In the genomic region with DNA sequence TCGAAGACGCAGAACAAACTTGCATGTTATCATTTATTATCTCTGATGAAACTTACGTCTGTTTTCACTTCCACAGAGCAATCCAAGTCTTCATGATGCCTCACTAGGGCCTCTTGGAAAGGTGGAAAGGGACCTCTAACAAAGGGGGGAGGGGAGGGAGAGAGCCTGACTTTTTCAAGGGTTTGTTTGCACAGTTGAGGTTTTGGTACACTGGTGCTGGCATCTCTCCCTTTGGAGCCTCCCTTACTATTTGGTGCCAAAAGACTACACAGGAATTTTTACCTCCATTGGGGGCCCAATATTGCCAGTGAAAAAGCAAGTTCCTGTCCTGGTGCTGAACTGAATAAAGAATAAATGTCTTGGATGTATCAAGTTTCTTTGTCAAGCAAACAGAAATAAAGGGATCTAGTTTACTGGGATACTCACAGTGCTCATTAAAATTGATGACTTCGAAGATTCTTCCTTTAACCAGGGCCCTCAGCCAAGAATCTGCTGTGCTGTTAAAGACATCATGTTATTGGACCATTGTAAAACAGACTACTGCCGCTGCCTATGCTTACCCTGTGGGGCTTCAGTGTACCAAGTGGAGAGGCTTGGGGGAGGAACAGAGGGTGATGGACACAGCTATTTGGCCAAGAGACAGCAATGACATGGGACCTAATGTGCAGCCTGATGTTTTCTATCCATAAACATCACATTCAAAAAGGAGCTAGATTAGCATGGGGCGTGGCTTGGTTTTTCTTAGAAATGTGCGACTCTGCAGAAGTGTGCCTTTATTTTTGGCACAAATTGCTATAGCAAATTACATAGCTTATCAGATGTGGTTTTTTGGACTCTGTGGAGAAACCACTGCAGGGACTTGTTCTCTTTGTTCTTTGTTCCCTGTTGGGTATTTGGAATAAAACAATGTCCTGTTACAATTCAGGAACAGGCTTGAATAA, we compare ENCODE assay signal across 9 mouse cellular contexts.
DNase-seq lines count a peak whose midpoint lies in the region; ATAC-seq and TF ChIP-seq lines count a peak whose summit lies in the region.
"Had no signal": no experiment of that assay in that cellular context is flagged by ENCODE, and none has a peak within 500 bp of the region (broad histone marks: within the 10 kb centered on the region; RNA-seq: fewer than 3 reads in every experiment).

No protein-coding gene starts in this region.

- H3K27ac ChIP-seq in kidney, embryonic 15.5 days, result peak overlapping the region; percentile 9; the same call in 1 of the 2 replicates
- H3K27ac ChIP-seq in liver, embryonic 14.5 days, result peak overlapping the region; percentile 4
- H3K27ac ChIP-seq: neural tube, embryonic 13.5 days had no signal

- no peaks in the 10 kb centered on the region for H3K9me3 ChIP-seq in kidney, embryonic 15.5 days (replicated peaks)
- H3K9me3 ChIP-seq in liver, embryonic 14.5 days (ENCODE audit: control insufficient read depth, low read length), result no peaks in the 10 kb centered on the region
- H3K9me3 ChIP-seq: neural tube, embryonic 13.5 days had no signal

- H3K4me3 ChIP-seq in kidney, embryonic 15.5 days (replicated peaks), result no peak overlapping the region
- no peak overlapping the region for H3K4me3 ChIP-seq in liver, embryonic 14.5 days (ENCODE audit: insufficient read depth in 1 of 2, low read depth in 2 of 2, low read length in 2 of 2)
- H3K4me3 ChIP-seq: neural tube, embryonic 13.5 days had no signal

- no peaks in the 10 kb centered on the region for H3K36me3 ChIP-seq in kidney, embryonic 15.5 days
- no peaks in the 10 kb centered on the region for H3K36me3 ChIP-seq in liver, embryonic 14.5 days (replicated peaks; ENCODE audit: control insufficient read depth, insufficient read depth, low read depth)
- H3K36me3 ChIP-seq: neural tube, embryonic 13.5 days had no signal

- H3K4me2 ChIP-seq in kidney, embryonic 15.5 days, result no peak overlapping the region
- H3K4me2 ChIP-seq in liver, embryonic 14.5 days (ENCODE audit: low read depth), result peak overlapping the region; percentile 35
- H3K4me2 ChIP-seq: neural tube, embryonic 13.5 days had no signal

- no peak for TF ChIP-seq CTCF in liver, embryonic 14.5 days (IDR thresholded peaks at IDR 0.05; ENCODE audit: low read depth)

- TF ChIP-seq EP300 in liver, embryonic 14.5 days (IDR thresholded peaks at IDR 0.05; ENCODE audit: low read depth), result no peak; the same call in 1 of the 2 replicates

- H3K27me3 ChIP-seq in kidney, embryonic 15.5 days, result 0 out of 2 replicates have a peak, but pooled peaks cover 4% of the 10 kb centered on the region
- H3K27me3 ChIP-seq in liver, embryonic 14.5 days (ENCODE audit: control insufficient read depth, insufficient read depth, low read length), result no peaks in the 10 kb centered on the region
- H3K27me3 ChIP-seq: neural tube, embryonic 13.5 days had no signal

- peaks cover 42% of the 10 kb centered on the region for H3K4me1 ChIP-seq in kidney, embryonic 15.5 days
- H3K4me1 ChIP-seq in liver, embryonic 14.5 days (replicated peaks; ENCODE audit: control insufficient read depth in 2 of 2, insufficient read depth in 2 of 2, low read length in 1 of 2), result peaks cover 21 to 38% of the 10 kb centered on the region in 2 experiments

- H3K9ac ChIP-seq in kidney, embryonic 15.5 days, result no peak overlapping the region
- H3K9ac ChIP-seq in liver, embryonic 14.5 days (replicated peaks), result peak overlapping the region; percentile 5
- H3K9ac ChIP-seq: neural tube, embryonic 13.5 days had no signal

- 52% methylated on average over 7 of the region's 7 CpGs for WGBS in kidney, embryonic 15.5 days
- WGBS in liver, embryonic 14.5 days (ENCODE audit: insufficient replicate concordance), result 23% methylated on average over 7 of the region's 7 CpGs

- ATAC-seq in kidney, embryonic 15.5 days (replicated peaks; ENCODE audit: low FRiP score), result peak; percentile 56; the same call in 1 of the 2 replicates
- peak; percentile 68 for ATAC-seq in liver, embryonic 14.5 days (ENCODE audit: insufficient read depth)

- no peak for DNase-seq in kidney, adult 11 months
- DNase-seq in 416B (ENCODE audit: low read depth), result peak; percentile 57
- DNase-seq in brain, adult 2 months (ENCODE audit: low read depth, low spot score), result peak; percentile 47
- DNase-seq in liver, embryonic 14.5 days (ENCODE audit: low read depth in 3 of 3, low spot score in 3 of 3), result peak; percentile 50 to 67 (median 51)
- DNase-seq in embryo, embryonic 10.5 days (ENCODE audit: low spot score), result no peak
- DNase-seq in adrenal gland, adult (ENCODE audit: inconsistent age in 2 of 2, low spot score in 1 of 2), result no peak
- no peak for DNase-seq in thymus, postnatal 4 days

Comparison
In these comparisons a context has a peak if more than half of its experiments do, and no peak if none do; other contexts are left out.
1. DNase-seq: peak in 416B (single experiment), brain, adult 2 months (single experiment) and liver, embryonic 14.5 days (3 of 3); none in kidney, adult 11 months (single experiment), embryo, embryonic 10.5 days (single experiment), adrenal gland, adult (0 of 2) and thymus, postnatal 4 days (single experiment).